Mouse (Mus musculus) E14TG2a.4 (cell line): ENCODE results near the gene Gale.

Source experiments
- CTCF ChIP-seq: conservative IDR thresholded peaks from 2 replicates; pipeline ENCODE4 v1.5.1; 2014; ENCODE audit warnings: low read length
- NANOG ChIP-seq: IDR thresholded peaks from 2 replicates; pipeline ENCODE4 v1.6.1; 2014; ENCODE audit warnings: borderline replicate concordance, low read length, mixed read lengths
- POU5F1 ChIP-seq: IDR thresholded peaks from 2 replicates; pipeline ENCODE4 v1.6.1; 2014; ENCODE audit warnings: low read length, borderline replicate concordance

- TF ChIP-seq CTCF (no peak), POU5F1 (no peak), NANOG (no peak)
These were observed 28.6 kb upstream of the Gale start for GRCm38 (mm10) chr4:135934708-135935500.
